Mouse (Mus musculus): ENCODE measurements at regions not wholly inside any gene's neighbourhood (a gene's known extent, or its start where the extent isn't known, plus 50 kb on each side); places are given as distances from the start of the nearest gene placed in this dataset.

GRCm38 (mm10) chr4:114712005-114712665 is 109.4 kb upstream of the Gm12830 start:
- intact Hi-C loops (cut with DNase I): no loop called here
- no peak for DNase-seq (ENCODE audit: low spot score in 2 of 2)

DNA sequence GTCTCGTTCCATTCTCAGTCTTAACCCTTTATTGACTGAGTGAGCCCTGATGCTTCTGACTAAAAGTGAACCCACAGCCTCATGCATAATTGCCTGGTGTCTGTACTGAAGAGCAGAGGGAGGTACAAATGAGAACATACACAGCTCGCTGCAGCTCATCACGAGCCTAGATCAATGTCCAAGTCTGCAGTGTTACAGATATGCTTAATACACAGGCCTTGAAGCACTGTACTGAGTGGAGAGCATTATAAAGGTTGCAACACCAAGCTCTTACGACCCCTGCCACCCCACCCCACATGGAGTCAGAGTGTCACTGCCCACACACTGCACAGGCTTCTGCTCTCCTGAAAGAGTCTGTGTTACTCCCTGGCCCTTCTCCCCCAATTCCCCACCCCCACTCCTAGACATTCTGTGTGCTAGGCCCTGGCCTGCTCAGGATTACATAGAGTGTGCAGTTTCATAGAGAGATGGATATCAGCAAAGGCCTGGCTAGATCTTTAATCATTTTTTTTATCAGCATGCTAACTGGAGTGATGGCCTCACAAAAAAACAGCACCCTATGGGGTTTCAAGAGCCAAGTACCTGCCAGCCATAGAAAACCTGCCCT is 108.5 kb upstream of the Gm12830 start:
- no peak for DNase-seq (ENCODE audit: low spot score in 2 of 2)
- intact Hi-C loops (cut with DNase I): no loop called here

DNA sequence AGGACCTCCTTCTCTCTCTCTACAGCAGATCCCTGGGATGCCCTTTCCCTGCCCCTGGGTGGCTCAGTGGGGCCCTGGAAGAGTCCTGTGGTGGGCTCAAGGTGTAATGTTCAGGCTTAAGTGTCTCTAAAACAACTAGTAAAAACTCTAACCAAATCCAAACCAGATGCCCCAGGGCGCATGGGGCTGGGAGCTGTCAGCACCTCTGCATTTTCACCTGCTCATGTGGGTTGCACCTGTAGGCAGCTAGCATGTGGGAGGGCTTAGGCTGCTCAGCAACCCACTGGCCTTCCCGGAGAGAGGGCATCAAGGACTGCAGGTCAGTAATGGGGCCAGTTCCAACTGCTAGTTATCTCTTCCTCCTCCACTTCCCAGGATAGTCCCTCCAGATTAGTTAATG is 104.8 kb upstream of the Gm12830 start:
- intact Hi-C loops (cut with DNase I): no loop called here
- DNase-seq (ENCODE audit: low spot score in 2 of 2): no peak

DNA sequence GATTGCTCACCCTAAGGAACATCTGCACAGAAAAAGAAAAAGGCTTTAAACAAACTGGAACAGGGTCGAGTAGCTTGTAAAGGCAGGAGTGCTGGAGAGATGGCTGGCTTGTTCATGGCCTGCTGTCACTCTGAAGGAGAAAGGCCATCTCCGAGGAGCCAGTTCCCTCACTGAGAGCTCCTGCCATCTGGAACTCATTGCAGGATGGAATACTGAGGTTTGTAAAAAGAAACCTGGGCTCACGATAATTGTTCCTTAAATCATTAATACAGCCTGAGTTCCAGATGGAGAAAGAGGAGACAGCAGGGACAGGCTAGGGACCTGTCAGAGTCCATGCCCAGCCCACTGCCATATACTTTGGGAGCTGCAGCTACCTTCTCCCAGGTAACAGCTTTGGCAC is 100.8 kb upstream of the Gm12830 start:
- no peak for DNase-seq (ENCODE audit: low spot score in 2 of 2)
- intact Hi-C loops (cut with DNase I): no loop called here

- intact Hi-C loops (cut with DNase I): no loop called here
Observed at GRCm38 (mm10) chr4:114721386-114721785, 100.1 kb upstream of the Gm12830 start.

GRCm38 (mm10) chr4:114728235-114729000 is 93.1 kb upstream of the Gm12830 start:
- no peak for DNase-seq (ENCODE audit: low spot score in 2 of 2)
- intact Hi-C loops (cut with DNase I): no loop called here

More at GRCm38 (mm10) chr4:114721386-114721785, 100.1 kb upstream of the Gm12830 start:
- DNase-seq (ENCODE audit: low spot score in 2 of 2): no peak

- no peak for DNase-seq (ENCODE audit: low spot score in 2 of 2)
- intact Hi-C loops (cut with DNase I): no loop called here
Observed at GRCm38 (mm10) chr4:114733256-114734004, 88.1 kb upstream of the Gm12830 start.

DNA sequence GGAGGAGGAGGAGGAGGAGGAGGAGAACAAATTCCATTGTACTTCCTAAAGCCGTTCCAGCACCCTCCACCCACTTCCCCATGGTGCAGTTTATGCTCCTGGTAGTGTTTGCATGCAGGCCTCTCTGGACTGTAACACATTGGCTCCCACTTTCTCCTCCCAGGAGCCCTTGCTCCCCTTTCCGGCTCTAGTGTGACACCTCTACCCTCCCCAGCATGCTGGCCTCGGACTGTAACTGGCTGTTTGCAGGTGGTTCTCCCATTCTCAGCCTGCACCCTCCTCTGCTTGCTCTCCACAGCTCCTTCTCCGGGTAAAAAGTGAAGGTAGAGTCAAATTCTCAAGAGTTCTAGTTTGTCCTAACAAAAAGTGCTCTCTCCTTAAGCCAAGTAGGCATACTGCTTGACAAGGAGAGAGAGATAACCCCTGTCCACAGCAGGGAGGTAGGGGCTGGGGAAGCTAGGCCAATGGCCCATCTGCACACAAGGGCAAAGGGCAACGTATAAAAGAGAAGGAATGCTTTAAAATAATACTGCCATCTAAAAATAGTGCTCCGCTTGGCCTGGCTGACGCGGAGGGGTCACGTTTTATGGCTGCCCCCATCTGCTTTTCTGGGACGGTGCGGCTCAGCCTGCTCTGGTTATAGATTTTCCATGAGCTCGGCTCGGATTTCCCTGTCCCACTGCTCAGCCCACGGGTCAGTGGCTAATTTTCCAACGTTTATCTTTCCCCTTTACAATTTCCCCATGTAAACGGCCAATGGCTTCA is 82.4 kb upstream of the Gm12830 start:
- DNase-seq (ENCODE audit: low spot score in 2 of 2): no peak
- intact Hi-C loops (cut with DNase I): no loop called here

GRCm38 (mm10) chr4:114748131-114748530 is 73.4 kb upstream of the Gm12830 start:
- intact Hi-C loops (cut with DNase I): no loop called here
- no peak for DNase-seq (ENCODE audit: low spot score in 2 of 2)

- DNase-seq (ENCODE audit: low spot score in 2 of 2): no peak
- intact Hi-C loops (cut with DNase I): no loop called here
Observed at GRCm38 (mm10) chr4:114759837-114760236, 61.7 kb upstream of the Gm12830 start.

DNA sequence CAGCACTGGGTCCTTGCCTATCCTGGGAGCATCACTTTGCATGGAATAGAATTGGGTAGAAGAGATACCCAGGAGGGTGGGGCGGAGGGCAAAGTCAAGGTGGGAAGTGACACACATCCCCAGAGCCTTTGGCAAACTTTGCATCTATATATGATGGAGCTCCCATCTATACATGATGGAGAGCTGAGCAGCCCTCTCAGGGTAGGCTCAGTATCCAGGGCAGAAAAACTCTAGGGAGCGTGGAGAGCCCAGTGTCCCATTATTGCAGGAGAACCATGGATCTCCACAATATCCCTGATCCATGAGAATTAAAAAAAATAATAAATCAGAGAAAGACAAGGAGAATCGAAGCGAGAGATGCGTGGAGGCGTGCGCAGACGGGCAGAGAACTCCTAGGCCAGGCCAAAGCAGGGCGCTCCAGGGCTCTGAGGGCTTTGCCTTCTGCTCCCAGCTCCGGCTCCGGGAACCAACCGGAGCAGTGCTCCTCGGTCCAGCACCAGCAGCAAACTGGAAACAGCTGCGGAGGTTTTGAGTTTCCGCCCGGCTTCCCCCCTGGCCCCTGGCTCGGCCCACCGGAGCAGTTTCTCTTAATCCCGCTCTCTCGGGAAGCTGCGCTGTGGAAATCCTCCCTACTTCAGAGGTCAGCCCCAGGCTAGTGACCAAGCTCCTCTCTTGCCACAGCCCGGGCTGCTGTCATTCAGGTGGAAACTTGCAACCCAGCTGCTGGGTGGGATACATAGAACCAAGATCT is 54.7 kb upstream of the Gm12830 start:
- DNase-seq (ENCODE audit: low spot score in 2 of 2): no peak

More for the DNA sequence above, 54.7 kb upstream of the Gm12830 start:
- intact Hi-C loops (cut with DNase I): no loop called here

Data from left cerebral cortex, postnatal 14 days (tissue).